Mouse (Mus musculus) hindbrain, postnatal 0 days (tissue): ENCODE measurements around the gene 4930404H24Rik. TPM values are rescaled to one million over a fixed set of nuclear protein-coding genes. Genes with fewer than 3 reads are reported as not detected.

Experiments
- ATAC-seq: fragments of 200-750 bp; cut with Nextera tagmentation; 2 replicates; pipeline ENCODE4 v1.8.0; 2017; ENCODE audit warnings: mild to moderate bottlenecking, moderate TSS enrichment, moderate library complexity
- DNase-seq: peaks from one replicate; pipeline ENCODE4 v3.0.0-alpha.2; 2015; ENCODE audit warnings: low spot score
- H3K27ac ChIP-seq: fragments of 300-500 bp; sonication (generic); 2 replicates; pipeline ENCODE4 v1.5.1; 2014; ENCODE audit warnings: mild to moderate bottlenecking
- H3K27me3 ChIP-seq: fragments of 300-500 bp; sonication (generic); 2 replicates; pipeline ENCODE4 v1.6.1; 2014; ENCODE audit warnings: low read length, mixed read lengths; ENCODE audit not compliant: insufficient read depth
- H3K36me3 ChIP-seq: fragments of 300-500 bp; sonication (generic); 2 replicates; pipeline ENCODE4 v1.6.1; 2014; ENCODE audit warnings: low read length, mixed read lengths; ENCODE audit not compliant: insufficient read depth
- H3K4me1 ChIP-seq: fragments of 300-500 bp; sonication (generic); 2 replicates; pipeline ENCODE4 v1.6.1; 2014; ENCODE audit warnings: antibody characterized with exemption, low read length, mixed read lengths; ENCODE audit not compliant: insufficient read depth
- H3K4me2 ChIP-seq: fragments of 300-500 bp; sonication (generic); 2 replicates; pipeline ENCODE4 v1.6.1; 2014; ENCODE audit warnings: low read depth, mild to moderate bottlenecking, low read length, moderate library complexity, mixed read lengths
- H3K4me3 ChIP-seq: fragments of 300-500 bp; sonication (generic); 2 replicates; pipeline ENCODE4 v1.5.1; 2014; ENCODE audit warnings: low read length
- H3K9ac ChIP-seq: fragments of 300-500 bp; sonication (generic); replicated peaks from 2 replicates; pipeline ENCODE4 v1.6.1; 2014; ENCODE audit warnings: mild to moderate bottlenecking, low read length, moderate library complexity, mixed read lengths
- H3K9me3 ChIP-seq: fragments of 300-500 bp; sonication (generic); 2 replicates; pipeline ENCODE4 v1.6.1; 2016; ENCODE audit warnings: low read length, mixed read lengths
- CTCF ChIP-seq: IDR thresholded peaks from 2 replicates; pipeline ENCODE4 v1.5.1; 2016; ENCODE audit warnings: antibody characterized with exemption, control low read depth, low read depth
- WGBS: fragments of 180-500 bp; shearing (Covaris S2); extraction: QIAGEN DNeasy Blood & Tissue Kit; methylation state at CpG from one replicate; pipeline ENCODE4 v1.1.7; 2014; 5-methylcytosine and 5-hydroxymethylcytosine counted together
- polyA plus RNA-seq: library from polyadenylated mRNA; unstranded; fragments of >200 nt; fragmentation: Nextera tagmentation; extraction: Ambion mirVana; gene quantifications from 2 replicates; pipeline ENCODE4 v1.2.1, GENCODE M21; 2015
- total RNA-seq: library from RNA; depleted of rRNA; stranded (reverse); fragments of >200 nt; gene quantifications from 2 replicates; pipeline ENCODE4 v1.2.3, GENCODE M21; 2014; rRNA removed

Gene 4930404H24Rik
- total and polyA plus RNA-seq, 2 experiments from 2014 or later, result not detected

GRCm38 (mm10) chr2:153529365-153529781, 36.8 kb downstream of the 4930404H24Rik start:
- H3K4me2 ChIP-seq, result peak overlapping the region; percentile 69
- H3K9me3 ChIP-seq, result no peaks in the 10 kb centered on the region
- H3K9ac ChIP-seq, result peak overlapping the region; percentile 92
- peak overlapping the region; percentile 88 for H3K27ac ChIP-seq
- DNase-seq (peak; percentile 60), ATAC-seq (peak; percentile 4)
- H3K27me3 ChIP-seq, result no peaks in the 10 kb centered on the region
- H3K4me1 ChIP-seq, result peaks cover 8% of the 10 kb centered on the region; the same call in 1 of the 2 replicates
- under 1% methylated on average over 38 of the region's 53 CpGs for WGBS
- TF ChIP-seq CTCF, result no peak
- no peaks in the 10 kb centered on the region for H3K36me3 ChIP-seq
- peak overlapping the region; percentile 86 for H3K4me3 ChIP-seq

GRCm38 (mm10) chr2:153529931-153530766, 37.6 kb downstream of the 4930404H24Rik start, which contains the start of gene Nol4l:
Gene Nol4l, minus strand, starts transcription at chr2:153529971.
- Histone ChIP-seq H3K4me3 (peak within 1 kb of the TSS; percentile 86), H3K4me2 (peak within 1 kb of the TSS; percentile 69), H3K36me3 (no peaks in the 10 kb centered on the region), H3K9me3 (no peaks in the 10 kb centered on the region), H3K9ac (peak within 1 kb of the TSS; percentile 92), H3K4me1 (peaks cover 8% of the 10 kb centered on the region; the same call in 1 of the 2 replicates), H3K27me3 (no peaks in the 10 kb centered on the region), H3K27ac (peak within 1 kb of the TSS; percentile 88)
- DNase-seq (peak; percentile 57), ATAC-seq (peak; percentile 24)
- WGBS, result under 1% methylated on average over 30 of the region's 86 CpGs
- TF ChIP-seq CTCF, result no peak

GRCm38 (mm10) chr2:153530948-153531347, 38.4 kb downstream of the 4930404H24Rik start:
- H3K27me3 ChIP-seq, result no peaks in the 10 kb centered on the region
- ATAC-seq, result no peak
- H3K4me2 ChIP-seq, result peak overlapping the region; percentile 69
- peak; percentile 52 for TF ChIP-seq CTCF
- H3K9ac ChIP-seq, result no peak overlapping the region
- peak overlapping the region; percentile 88 for H3K27ac ChIP-seq
- no peaks in the 10 kb centered on the region for H3K9me3 ChIP-seq
- WGBS, result 57% methylated on average over 5 of the region's 5 CpGs
- no peak for DNase-seq
- no peak overlapping the region for H3K4me3 ChIP-seq
- peaks cover 8% of the 10 kb centered on the region; the same call in 1 of the 2 replicates for H3K4me1 ChIP-seq
- no peaks in the 10 kb centered on the region for H3K36me3 ChIP-seq

GRCm38 (mm10) chr2:153533981-153534380, 41.4 kb downstream of the 4930404H24Rik start:
- no peak overlapping the region for H3K27ac ChIP-seq
- WGBS, result 48% methylated on average over 1 of the region's 1 CpGs
- no peak overlapping the region for H3K4me3 ChIP-seq
- no peak overlapping the region for H3K4me2 ChIP-seq
- TF ChIP-seq CTCF, result peak; percentile 14; the same call in 1 of the 2 replicates
- H3K4me1 ChIP-seq, result no peaks in the 10 kb centered on the region
- ATAC-seq (no peak), DNase-seq (no peak)
- H3K9me3 ChIP-seq, result no peaks in the 10 kb centered on the region
- H3K27me3 ChIP-seq, result no peaks in the 10 kb centered on the region
- no peaks in the 10 kb centered on the region for H3K36me3 ChIP-seq
- no peak overlapping the region for H3K9ac ChIP-seq

- no peak for DNase-seq
- Histone ChIP-seq H3K27me3 (no peaks in the 10 kb centered on the region), H3K27ac (no peak overlapping the region), H3K4me3 (no peak overlapping the region), H3K9ac (no peak overlapping the region), H3K4me1 (no peaks in the 10 kb centered on the region), H3K4me2 (no peak overlapping the region), H3K9me3 (no peaks in the 10 kb centered on the region), H3K36me3 (no peaks in the 10 kb centered on the region)
- 84% methylated on average over 3 of the region's 3 CpGs for WGBS
- TF ChIP-seq CTCF, result no peak
- ATAC-seq, result no peak
These were observed 46.3 kb downstream of the 4930404H24Rik start for GRCm38 (mm10) chr2:153538898-153539297.

GRCm38 (mm10) chr2:153542936-153543668, 50.5 kb downstream of the 4930404H24Rik start:
- Histone ChIP-seq H3K4me3 (no peak overlapping the region), H3K36me3 (no peaks in the 10 kb centered on the region), H3K9ac (no peak overlapping the region), H3K27me3 (no peaks in the 10 kb centered on the region), H3K4me1 (peaks cover 12% of the 10 kb centered on the region), H3K4me2 (no peak overlapping the region), H3K27ac (no peak overlapping the region), H3K9me3 (no peaks in the 10 kb centered on the region)
- 86% methylated on average over 8 of the region's 8 CpGs for WGBS
- no peak for DNase-seq
- ATAC-seq, result no peak
- no peak for TF ChIP-seq CTCF

Other genes with a start within 250 kb of the 4930404H24Rik start
- gene Kif3b, start 201.4 kb upstream of the 4930404H24Rik start, total RNA-seq, result 38.1 and 42.3 TPM in 2 replicates
- 17.6 and 17.7 TPM in 2 replicates for gene Kif3b, start 201.4 kb upstream of the 4930404H24Rik start, polyA plus RNA-seq
- 26.7 and 27.1 TPM in 2 replicates for gene Asxl1, start 147.0 kb upstream of the 4930404H24Rik start, total RNA-seq
- 12.8 and 13.3 TPM in 2 replicates for gene Asxl1, start 147.0 kb upstream of the 4930404H24Rik start, polyA plus RNA-seq
- gene Nol4l, start 37.2 kb downstream of the 4930404H24Rik start, total RNA-seq, result 68.3 and 80.8 TPM in 2 replicates
- gene Nol4l, start 37.2 kb downstream of the 4930404H24Rik start, polyA plus RNA-seq, result 23.7 and 24.2 TPM in 2 replicates
- 21.2 and 25.7 TPM in 2 replicates for gene Commd7, start 140.0 kb downstream of the 4930404H24Rik start, total RNA-seq
- gene Commd7, start 140.0 kb downstream of the 4930404H24Rik start, polyA plus RNA-seq, result 88.0 and 93.4 TPM in 2 replicates
- 2.5 and 2.9 TPM in 2 replicates for gene Dnmt3b, start 156.7 kb downstream of the 4930404H24Rik start, total RNA-seq
- gene Dnmt3b, start 156.7 kb downstream of the 4930404H24Rik start, polyA plus RNA-seq, result 2.7 and 2.8 TPM in 2 replicates
- not detected in 2 replicates for gene Dnmt3c, start 203.9 kb downstream of the 4930404H24Rik start, total RNA-seq
- gene Dnmt3c, start 203.9 kb downstream of the 4930404H24Rik start, polyA plus RNA-seq, result 0.10 TPM in 1 of 2 replicates, not detected in the other
- gene Mapre1, start 248.5 kb downstream of the 4930404H24Rik start, total RNA-seq, result 75.0 and 82.8 TPM in 2 replicates
- 354 and 355 TPM in 2 replicates for gene Mapre1, start 248.5 kb downstream of the 4930404H24Rik start, polyA plus RNA-seq